Mouse (Mus musculus) forebrain, embryonic 15.5 days (tissue): ENCODE data around the gene Slc30a7. TPM values are rescaled to one million over a fixed set of nuclear protein-coding genes. Genes with fewer than 3 reads are reported as not detected.
A peak's percentile ranks its signal among the peaks of the same experiment; 100 is the strongest.

Source experiments
- ATAC-seq: fragments of 200-750 bp; cut with Nextera tagmentation; replicated peaks from 2 replicates; pipeline ENCODE4 v1.8.0; 2017; ENCODE audit warnings: mild to moderate bottlenecking, moderate TSS enrichment, moderate library complexity
- H3K27ac ChIP-seq: fragments of 300-500 bp; sonication (generic); replicated peaks from 2 replicates; pipeline ENCODE4 v1.5.1; 2015; ENCODE audit warnings: mild to moderate bottlenecking, inconsistent platforms
- H3K27me3 ChIP-seq: fragments of 300-500 bp; sonication (generic); 2 replicates; pipeline ENCODE4 v1.6.1; 2015; ENCODE audit warnings: inconsistent platforms
- H3K36me3 ChIP-seq: fragments of 300-500 bp; sonication (generic); 2 replicates; pipeline ENCODE4 v1.6.1; 2015; ENCODE audit warnings: mild to moderate bottlenecking, inconsistent platforms
- H3K4me1 ChIP-seq: fragments of 300-500 bp; sonication (generic); 2 replicates; pipeline ENCODE4 v1.6.1; 2015; ENCODE audit warnings: inconsistent platforms
- H3K4me2 ChIP-seq: fragments of 300-500 bp; sonication (generic); replicated peaks from 2 replicates; pipeline ENCODE4 v1.6.1; 2015; ENCODE audit warnings: mild to moderate bottlenecking, inconsistent platforms
- H3K4me3 ChIP-seq: fragments of 300-500 bp; sonication (generic); 2 replicates; pipeline ENCODE4 v1.5.1; 2015; ENCODE audit warnings: mild to moderate bottlenecking, inconsistent platforms
- H3K9ac ChIP-seq: fragments of 300-500 bp; sonication (generic); replicated peaks from 2 replicates; pipeline ENCODE4 v1.6.1; 2015; ENCODE audit warnings: mild to moderate bottlenecking, inconsistent platforms
- H3K9me3 ChIP-seq: fragments of 300-500 bp; sonication (generic); 2 replicates; pipeline ENCODE4 v1.6.1; 2016; ENCODE audit warnings: inconsistent platforms
- WGBS: fragments of 180-500 bp; shearing (Covaris S2); methylation state at CpG from one replicate; pipeline ENCODE4 v1.1.7; 2015; ENCODE audit warnings: mixed read lengths; 5-methylcytosine and 5-hydroxymethylcytosine counted together
- polyA plus RNA-seq: library from polyadenylated mRNA; unstranded; fragments of >200 nt; fragmentation: Nextera tagmentation; extraction: Ambion mirVana; gene quantifications from 2 replicates; pipeline ENCODE4 v1.2.1, GENCODE M21; 2015

Slc30a7 gene
- 16.6 and 20.7 TPM in 2 replicates for polyA plus RNA-seq

- Histone ChIP-seq H3K9ac (peak within 1 kb of the TSS; percentile 85), H3K9me3 (no peaks in the 10 kb centered on the region), H3K4me1 (peaks cover 40% of the 10 kb centered on the region), H3K36me3 (0 out of 2 replicates have a peak, but pooled peaks cover 12% of the 10 kb centered on the region), H3K4me3 (peak within 1 kb of the TSS; percentile 97), H3K27me3 (no peaks in the 10 kb centered on the region), H3K4me2 (peak within 1 kb of the TSS; percentile 83), H3K27ac (peak within 1 kb of the TSS; percentile 91)
- ATAC-seq: peak; percentile 94
- under 1% methylated on average over 67 of the region's 67 CpGs for WGBS
Measured at GRCm38 (mm10) chr3:116006978-116007940, at the start of gene Slc30a7, which contains the start of gene Extl2. Slc30a7 (minus strand) TSS chr3:116007406. Extl2 (plus strand) TSS chr3:116007462.

DNA sequence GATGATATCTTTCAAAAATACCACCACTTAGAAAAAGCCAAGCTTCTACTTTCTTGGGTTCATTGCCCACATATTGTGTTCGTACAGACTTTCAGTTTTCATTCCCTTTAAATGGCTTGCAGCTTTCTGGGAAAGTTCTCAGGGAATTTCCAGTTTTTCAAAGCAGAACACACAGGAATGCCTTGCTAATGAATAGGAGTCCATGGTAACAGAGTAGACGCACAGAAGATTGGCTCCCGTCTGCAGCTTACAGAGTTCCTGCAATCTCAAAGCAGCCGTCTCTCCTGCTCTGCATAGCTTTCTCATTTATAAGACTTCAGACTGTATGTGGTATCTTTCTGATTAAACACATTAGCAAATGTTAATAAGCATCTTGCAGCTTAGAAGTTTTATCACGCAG lies 39.8 kb upstream of the Slc30a7 start:
- H3K27ac ChIP-seq: no peak overlapping the region
- peak; percentile 78 for ATAC-seq
- H3K4me2 ChIP-seq: no peak overlapping the region

GRCm38 (mm10) chr3:116046000-116046399 lies 38.8 kb upstream of the Slc30a7 start:
- ATAC-seq: no peak
- 78% methylated on average over 2 of the region's 2 CpGs for WGBS
- H3K27ac ChIP-seq: no peak overlapping the region
- H3K4me3 ChIP-seq: no peak overlapping the region
- H3K36me3 ChIP-seq: no peaks in the 10 kb centered on the region
- H3K4me2 ChIP-seq: no peak overlapping the region
- H3K27me3 ChIP-seq: no peaks in the 10 kb centered on the region
- H3K9me3 ChIP-seq: no peaks in the 10 kb centered on the region
- H3K9ac ChIP-seq: no peak overlapping the region
- 0 out of 2 replicates have a peak, but pooled peaks cover 3% of the 10 kb centered on the region for H3K4me1 ChIP-seq

More for the DNA sequence above, 39.8 kb upstream of the Slc30a7 start:
- H3K9ac ChIP-seq: no peak overlapping the region
- 16% methylated on average over 5 of the region's 5 CpGs for WGBS
- H3K4me3 ChIP-seq: no peak overlapping the region
- no peaks in the 10 kb centered on the region for H3K9me3 ChIP-seq
- H3K27me3 ChIP-seq: no peaks in the 10 kb centered on the region
- H3K36me3 ChIP-seq: no peaks in the 10 kb centered on the region
- H3K4me1 ChIP-seq: 0 out of 2 replicates have a peak, but pooled peaks cover 3% of the 10 kb centered on the region

DNA sequence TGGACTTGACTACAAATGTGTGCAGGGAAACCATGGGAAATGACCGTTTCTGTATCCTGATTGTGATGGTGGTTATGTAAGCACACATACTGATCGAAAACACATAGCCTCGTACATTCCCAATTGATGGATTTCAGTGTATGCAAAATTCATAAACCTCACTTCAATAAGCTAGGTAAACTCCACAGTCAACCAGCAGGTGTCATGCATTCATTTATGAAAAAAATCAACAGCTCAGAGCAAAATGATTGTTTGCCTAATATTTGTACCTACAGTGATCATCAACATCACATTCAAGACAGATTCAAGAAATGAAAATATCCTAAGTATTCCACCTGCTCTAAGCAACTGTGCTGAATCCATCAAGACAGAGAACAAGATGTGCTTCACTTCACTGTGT lies 33.6 kb upstream of the Slc30a7 start:
- H3K27me3 ChIP-seq: no peaks in the 10 kb centered on the region
- no peak overlapping the region for H3K4me3 ChIP-seq
- 85% methylated on average over 3 of the region's 3 CpGs for WGBS
- no peak for ATAC-seq
- H3K4me2 ChIP-seq: no peak overlapping the region
- H3K27ac ChIP-seq: no peak overlapping the region
- no peaks in the 10 kb centered on the region for H3K9me3 ChIP-seq
- no peaks in the 10 kb centered on the region for H3K4me1 ChIP-seq
- no peaks in the 10 kb centered on the region for H3K36me3 ChIP-seq
- H3K9ac ChIP-seq: no peak overlapping the region

DNA sequence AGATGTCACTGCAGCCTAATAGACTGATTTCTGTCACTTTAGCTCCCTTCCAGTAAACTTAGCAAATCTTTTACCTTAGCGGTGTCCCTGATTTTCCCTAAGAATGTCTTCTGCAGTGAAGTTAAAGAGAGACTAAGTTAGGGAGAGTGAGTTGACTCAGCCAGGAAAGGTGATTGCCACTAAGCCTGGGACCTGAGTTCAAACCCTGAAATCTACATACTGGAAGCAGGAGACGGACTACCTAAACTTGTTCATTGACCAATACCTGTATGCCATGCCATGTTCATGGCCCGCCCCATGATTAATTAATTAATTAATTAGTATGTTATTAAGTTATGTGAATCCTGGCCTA lies 26.6 kb upstream of the Slc30a7 start:
- no peaks in the 10 kb centered on the region for H3K36me3 ChIP-seq
- H3K4me1 ChIP-seq: no peaks in the 10 kb centered on the region
- no peak overlapping the region for H3K27ac ChIP-seq
- H3K9me3 ChIP-seq: no peaks in the 10 kb centered on the region
- H3K9ac ChIP-seq: no peak overlapping the region
- WGBS: 63% methylated on average over 3 of the region's 3 CpGs
- no peak overlapping the region for H3K4me2 ChIP-seq
- H3K4me3 ChIP-seq: no peak overlapping the region
- peak; percentile 33; the same call in 1 of the 2 replicates for ATAC-seq
- H3K27me3 ChIP-seq: no peaks in the 10 kb centered on the region

DNA sequence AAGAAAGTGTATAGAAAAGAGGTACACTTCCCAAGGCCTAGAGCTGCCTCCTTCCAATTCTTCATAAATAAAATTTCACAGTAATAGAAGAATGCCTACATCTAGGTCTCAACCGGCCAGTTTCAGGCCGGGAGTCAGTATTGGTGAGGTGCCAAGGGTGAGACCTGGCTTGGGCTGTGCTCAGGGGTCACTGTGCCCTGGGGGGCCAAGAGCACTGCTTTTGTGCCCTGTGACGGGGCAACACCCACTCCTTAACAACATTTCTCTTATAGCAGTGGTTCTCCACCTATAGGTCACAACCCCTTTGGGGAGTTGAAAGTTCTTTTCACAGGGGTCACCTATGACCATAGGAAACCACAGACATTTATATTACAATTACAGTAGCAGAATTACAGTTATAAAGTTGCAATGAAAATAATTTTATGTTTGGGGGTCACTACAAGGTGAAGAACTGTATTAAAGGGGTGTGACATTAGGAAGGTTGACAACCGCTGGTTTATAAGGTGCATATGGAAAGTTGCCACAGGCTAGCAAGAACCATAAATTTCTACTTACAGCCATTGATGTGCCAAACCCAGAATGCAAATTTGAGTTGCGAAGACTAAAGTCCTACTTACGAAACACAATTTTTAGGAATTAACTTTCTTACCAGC lies 26.1 kb upstream of the Slc30a7 start:
- 52% methylated on average over 6 of the region's 6 CpGs for WGBS
- Histone ChIP-seq H3K4me1 (no peaks in the 10 kb centered on the region), H3K27ac (no peak overlapping the region), H3K36me3 (0 out of 2 replicates have a peak, but pooled peaks cover 3% of the 10 kb centered on the region), H3K9ac (no peak overlapping the region), H3K27me3 (no peaks in the 10 kb centered on the region), H3K4me3 (no peak overlapping the region), H3K4me2 (no peak overlapping the region), H3K9me3 (no peaks in the 10 kb centered on the region)
- ATAC-seq: peak; percentile 40; the same call in 1 of the 2 replicates

DNA sequence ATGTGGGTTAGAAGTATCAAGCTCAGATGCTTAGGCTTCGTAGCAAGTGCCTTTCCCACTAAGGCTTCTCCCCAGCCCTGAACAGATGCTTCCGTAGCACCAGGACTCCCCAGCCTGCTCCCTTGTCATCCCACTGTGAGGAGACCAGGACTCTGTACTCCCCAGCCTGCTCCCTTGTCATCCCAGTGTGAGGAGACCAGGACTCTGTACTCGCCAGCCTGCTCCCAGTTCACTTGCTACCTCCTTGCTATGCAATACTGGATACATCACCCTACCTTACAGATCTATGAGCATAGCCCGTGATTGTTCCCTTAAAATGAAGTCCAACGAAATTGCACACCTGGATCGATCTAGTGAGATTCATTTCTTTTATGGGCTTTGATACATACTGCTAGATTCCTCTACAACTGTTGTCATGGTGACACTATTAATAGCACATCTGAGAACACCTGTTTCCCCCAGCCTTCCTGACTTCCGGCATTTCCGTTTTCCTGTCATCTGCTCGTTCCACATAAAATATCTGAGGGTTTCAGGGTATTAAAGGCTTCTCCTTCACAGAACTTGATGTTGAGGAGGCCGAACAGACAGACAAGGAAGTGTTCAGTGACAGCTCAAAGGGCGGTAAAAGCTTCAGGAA lies 23.1 kb upstream of the Slc30a7 start:
- H3K4me3 ChIP-seq: no peak overlapping the region
- no peaks in the 10 kb centered on the region for H3K4me1 ChIP-seq
- H3K27ac ChIP-seq: 0 out of 2 replicates have a peak overlapping the region, but pooled peaks have one; percentile 48
- no peak overlapping the region for H3K4me2 ChIP-seq
- H3K9me3 ChIP-seq: no peaks in the 10 kb centered on the region
- H3K9ac ChIP-seq: no peak overlapping the region
- 0 out of 2 replicates have a peak, but pooled peaks cover 3% of the 10 kb centered on the region for H3K36me3 ChIP-seq
- 73% methylated on average over 11 of the region's 11 CpGs for WGBS
- H3K27me3 ChIP-seq: no peaks in the 10 kb centered on the region
- ATAC-seq: peak; percentile 54

DNA sequence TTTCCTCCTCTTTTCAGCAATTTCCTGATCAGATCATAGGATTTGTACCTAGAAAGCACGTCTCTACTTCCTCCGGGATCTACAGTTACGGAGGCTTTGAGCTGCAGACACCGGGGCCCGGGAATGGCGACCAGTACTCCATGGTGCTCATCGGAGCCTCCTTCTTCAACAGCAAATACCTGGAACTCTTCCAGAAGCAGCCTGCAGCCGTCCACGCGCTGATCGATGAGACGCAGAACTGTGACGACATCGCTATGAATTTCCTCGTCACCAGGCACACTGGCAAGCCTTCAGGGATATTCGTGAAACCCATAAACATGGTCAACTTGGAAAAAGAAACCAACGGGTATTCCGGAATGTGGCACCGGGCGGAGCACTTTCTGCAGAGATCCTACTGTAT lies 19.8 kb upstream of the Slc30a7 start:
- Histone ChIP-seq H3K4me1 (no peaks in the 10 kb centered on the region), H3K4me2 (no peak overlapping the region), H3K27ac (no peak overlapping the region), H3K27me3 (no peaks in the 10 kb centered on the region), H3K36me3 (0 out of 2 replicates have a peak, but pooled peaks cover 3% of the 10 kb centered on the region), H3K9me3 (no peaks in the 10 kb centered on the region), H3K4me3 (no peak overlapping the region), H3K9ac (no peak overlapping the region)
- no peak for ATAC-seq
- 83% methylated on average over 20 of the region's 20 CpGs for WGBS

GRCm38 (mm10) chr3:116025701-116026100 lies 18.5 kb upstream of the Slc30a7 start:
- no peak overlapping the region for H3K9ac ChIP-seq
- no peaks in the 10 kb centered on the region for H3K9me3 ChIP-seq
- H3K4me2 ChIP-seq: no peak overlapping the region
- no peaks in the 10 kb centered on the region for H3K27me3 ChIP-seq
- H3K36me3 ChIP-seq: 0 out of 2 replicates have a peak, but pooled peaks cover 3% of the 10 kb centered on the region
- H3K4me1 ChIP-seq: no peaks in the 10 kb centered on the region
- no peak for ATAC-seq
- no peak overlapping the region for H3K27ac ChIP-seq
- 78% methylated on average over 10 of the region's 10 CpGs for WGBS
- H3K4me3 ChIP-seq: no peak overlapping the region

GRCm38 (mm10) chr3:116024669-116025068 lies 17.5 kb upstream of the Slc30a7 start:
- Histone ChIP-seq H3K4me1 (no peaks in the 10 kb centered on the region), H3K27me3 (no peaks in the 10 kb centered on the region), H3K27ac (no peak overlapping the region), H3K4me3 (no peak overlapping the region), H3K36me3 (0 out of 2 replicates have a peak, but pooled peaks cover 3% of the 10 kb centered on the region), H3K4me2 (no peak overlapping the region), H3K9ac (no peak overlapping the region), H3K9me3 (no peaks in the 10 kb centered on the region)
- WGBS: 54% methylated on average over 5 of the region's 5 CpGs
- ATAC-seq: peak; percentile 39; the same call in 1 of the 2 replicates

GRCm38 (mm10) chr3:116024236-116024635 lies 17.0 kb upstream of the Slc30a7 start:
- H3K4me2 ChIP-seq: no peak overlapping the region
- 92% methylated on average over 12 of the region's 12 CpGs for whole genome bisulfite sequencing
- H3K36me3 ChIP-seq: 0 out of 2 replicates have a peak, but pooled peaks cover 3% of the 10 kb centered on the region
- no peak overlapping the region for H3K9ac ChIP-seq
- no peak overlapping the region for H3K4me3 ChIP-seq
- no peaks in the 10 kb centered on the region for H3K4me1 ChIP-seq
- no peak for ATAC-seq
- no peaks in the 10 kb centered on the region for H3K9me3 ChIP-seq
- no peaks in the 10 kb centered on the region for H3K27me3 ChIP-seq
- H3K27ac ChIP-seq: no peak overlapping the region
